Comparison of ENCODE assay signal across 10 mouse cellular contexts in the genomic region with DNA sequence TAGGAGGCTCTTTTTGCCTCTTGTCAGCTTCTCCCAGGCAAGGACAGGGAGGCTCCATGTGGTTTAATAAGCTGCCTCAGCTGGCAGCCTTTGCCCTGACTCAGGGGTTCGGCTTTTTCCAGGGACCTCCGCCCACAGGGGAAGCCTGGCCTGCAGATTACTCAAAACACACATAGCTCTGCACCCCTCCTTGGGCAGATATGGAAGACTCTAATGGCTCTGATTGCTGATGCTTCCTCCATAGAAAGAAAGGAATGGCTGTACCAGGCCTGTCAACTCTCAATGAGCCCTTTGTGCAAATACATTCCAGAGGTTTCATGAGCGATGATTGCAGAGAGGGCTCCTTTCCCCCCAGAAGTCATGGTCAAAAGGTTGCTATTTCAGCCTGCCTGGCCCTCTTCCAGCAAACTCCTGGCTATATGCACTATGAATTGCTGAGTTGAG.
DNase-seq lines count a peak whose midpoint lies in the region; ATAC-seq lines count a peak whose summit lies in the region.
"Had no signal": no experiment of that assay in that cellular context is flagged by ENCODE, and none has a peak within 500 bp of the region (broad histone marks: within the 10 kb centered on the region; RNA-seq: fewer than 3 reads in every experiment).

No protein-coding gene starts in this region.

- H3K27me3 ChIP-seq in heart, embryonic 14.5 days (ENCODE audit: control insufficient read depth, insufficient read depth, low read length) = no peaks in the 10 kb centered on the region
- no peaks in the 10 kb centered on the region for H3K27me3 ChIP-seq in forebrain, embryonic 13.5 days
- H3K27me3 ChIP-seq: liver, embryonic 13.5 days had no signal

- H3K36me3 ChIP-seq in heart, embryonic 14.5 days (ENCODE audit: control insufficient read depth, insufficient read depth, low read length) = no peaks in the 10 kb centered on the region
- no peaks in the 10 kb centered on the region for H3K36me3 ChIP-seq in forebrain, embryonic 13.5 days (ENCODE audit: poor library complexity, severe bottlenecking)
- H3K36me3 ChIP-seq: G1E; liver, embryonic 13.5 days had no signal

- H3K4me3 ChIP-seq in heart, embryonic 14.5 days (ENCODE audit: control insufficient read depth in 1 of 2, insufficient read depth in 1 of 2, low read depth in 1 of 2, low read length in 2 of 2) = no peak overlapping the region
- H3K4me3 ChIP-seq in forebrain, embryonic 13.5 days = no peak overlapping the region
- H3K4me3 ChIP-seq: liver, embryonic 13.5 days had no signal

- DNase-seq in kidney, postnatal 10 days = peak; percentile 55
- no peak for DNase-seq in kidney, adult 8-10 months
- peak; percentile 57 for DNase-seq in embryo, embryonic 11 days
- DNase-seq in mesoderm, embryonic 11.5 days (ENCODE audit: low read depth, low spot score) = peak; percentile 76
- no peak for DNase-seq in left cerebral cortex, postnatal 36 days (ENCODE audit: low spot score in 2 of 2)
- DNase-seq in layer of hippocampus, postnatal 14 days (ENCODE audit: low spot score in 2 of 2) = no peak
- DNase-seq: liver, embryonic 13.5 days had no signal

- peak; percentile 68; the same call in 1 of the 2 replicates for ATAC-seq in heart, embryonic 14.5 days (ENCODE audit: insufficient number of reproducible peaks, insufficient read depth, low FRiP score, low read depth)
- ATAC-seq in forebrain, embryonic 13.5 days = no peak

- peak overlapping the region; percentile 3; the same call in 1 of the 2 replicates for H3K4me2 ChIP-seq in heart, embryonic 14.5 days (ENCODE audit: low read length)
- H3K4me2 ChIP-seq in forebrain, embryonic 13.5 days = no peak overlapping the region
- H3K4me2 ChIP-seq: liver, embryonic 13.5 days had no signal

- H3K4me1 ChIP-seq in heart, embryonic 14.5 days (ENCODE audit: control insufficient read depth in 2 of 2, insufficient read depth in 2 of 2, low read length in 2 of 2) = peaks cover 5 to 21% of the 10 kb centered on the region in 2 experiments
- peaks cover 6% of the 10 kb centered on the region for H3K4me1 ChIP-seq in forebrain, embryonic 13.5 days
- H3K4me1 ChIP-seq: liver, embryonic 13.5 days had no signal

- H3K27ac ChIP-seq in heart, embryonic 14.5 days (replicated peaks in 1 of 2; ENCODE audit: control insufficient read depth in 1 of 2, insufficient read depth in 1 of 2, low read depth in 2 of 2, low read length in 2 of 2) = peak overlapping the region; percentile 82 to 95
- no peak overlapping the region for H3K27ac ChIP-seq in forebrain, embryonic 13.5 days
- H3K27ac ChIP-seq: liver, embryonic 13.5 days had no signal

- WGBS in heart, embryonic 14.5 days = 5% methylated on average over 3 of the region's 3 CpGs
- WGBS in forebrain, embryonic 13.5 days = 24% methylated on average over 3 of the region's 3 CpGs

- H3K9ac ChIP-seq in heart, embryonic 14.5 days (ENCODE audit: low read length) = no peak overlapping the region
- H3K9ac ChIP-seq in forebrain, embryonic 13.5 days = no peak overlapping the region
- H3K9ac ChIP-seq: liver, embryonic 13.5 days had no signal

- H3K9me3 ChIP-seq in heart, embryonic 14.5 days (ENCODE audit: control insufficient read depth, low read length) = no peaks in the 10 kb centered on the region
- H3K9me3 ChIP-seq in forebrain, embryonic 13.5 days (replicated peaks) = no peaks in the 10 kb centered on the region
- H3K9me3 ChIP-seq: G1E; liver, embryonic 13.5 days had no signal

- intact Hi-C loops in left cerebral cortex, postnatal 36 days (cut with DNase I) = no loop called here

Comparison
In these comparisons a context has a peak if more than half of its experiments do, and no peak if none do; other contexts are left out.
1. DNase-seq: peak in kidney, postnatal 10 days (single experiment), embryo, embryonic 11 days (single experiment) and mesoderm, embryonic 11.5 days (single experiment); none in kidney, adult 8-10 months (0 of 2), left cerebral cortex, postnatal 36 days (0 of 2) and layer of hippocampus, postnatal 14 days (0 of 2).